ENCODE assay signal across 27 mouse cellular contexts in genomic region chr19:52600410-52600809, GRCm38 (mm10).
DNase-seq lines count a peak whose midpoint lies in the region; ATAC-seq and TF ChIP-seq lines count a peak whose summit lies in the region.
"Had no signal": no experiment of that assay in that cellular context is flagged by ENCODE, and none has a peak within 500 bp of the region (broad histone marks: within the 10 kb centered on the region; RNA-seq: fewer than 3 reads in every experiment).

No protein-coding gene starts in this region.

- TF ChIP-seq CTCF in midbrain, postnatal 0 days (IDR thresholded peaks at IDR 0.05) = no peak
- TF ChIP-seq CTCF in kidney, adult 2 months (conservative IDR thresholded peaks at IDR 0.05; ENCODE audit: insufficient read depth, insufficient read length, low read depth, low read length) = no peak

- no peak overlapping the region for H3K4me3 ChIP-seq in midbrain, embryonic 11.5 days (ENCODE audit: low read depth, low read length)
- no peak overlapping the region for H3K4me3 ChIP-seq in midbrain, postnatal 0 days (ENCODE audit: low read depth, low read length)
- H3K4me3 ChIP-seq in midbrain, embryonic 13.5 days (replicated peaks) = no peak overlapping the region
- no peak overlapping the region for H3K4me3 ChIP-seq in midbrain, embryonic 16.5 days (ENCODE audit: low read depth, low read length)
- no peak overlapping the region for H3K4me3 ChIP-seq in kidney, adult 2 months (ENCODE audit: insufficient read depth, low read depth, low read length)
- H3K4me3 ChIP-seq: embryonic facial prominence, embryonic 12.5 days; embryonic facial prominence, embryonic 15.5 days; forebrain, embryonic 12.5 days; forebrain, embryonic 15.5 days; heart, embryonic 12.5 days; heart, embryonic 15.5 days; hindbrain, embryonic 10.5 days had no signal

- TF ChIP-seq POLR2A in kidney, adult 2 months (IDR thresholded peaks at IDR 0.05; ENCODE audit: low read depth, low read length) = no peak

- DNase-seq in midbrain, embryonic 11.5 days (ENCODE audit: low spot score, missing footprints) = peak; percentile 84
- no peak for DNase-seq in midbrain, postnatal 0 days (ENCODE audit: low spot score)
- DNase-seq in retina, postnatal 1 day = peak; percentile 19
- no peak for DNase-seq in retina, embryonic 14.5 days (ENCODE audit: low spot score)
- DNase-seq in kidney, adult 2 months = no peak
- no peak for DNase-seq in adrenal gland, adult 18-20 months (ENCODE audit: low spot score in 2 of 2)
- DNase-seq: adrenal gland, adult 8-10 months; adrenal gland, postnatal 25 days; cerebellum, adult 11 months; cerebellum, adult 2 months; cerebellum, adult 9-11 months; cerebellum, postnatal 25 days; gastrocnemius, postnatal 25 days; heart, adult 18-20 months; heart, postnatal 10 days; heart, postnatal 36 days had no signal

- H3K27ac ChIP-seq in midbrain, embryonic 11.5 days (ENCODE audit: low read depth, low read length) = no peak overlapping the region
- no peak overlapping the region for H3K27ac ChIP-seq in midbrain, postnatal 0 days (ENCODE audit: low read depth, low read length)
- H3K27ac ChIP-seq in midbrain, embryonic 13.5 days = peak overlapping the region; percentile 39; the same call in 1 of the 2 replicates
- H3K27ac ChIP-seq in midbrain, embryonic 16.5 days (ENCODE audit: low read length) = peak overlapping the region; percentile 1; the same call in 1 of the 2 replicates
- no peak overlapping the region for H3K27ac ChIP-seq in kidney, adult 2 months (ENCODE audit: insufficient read depth, low read depth, low read length)
- H3K27ac ChIP-seq: embryonic facial prominence, embryonic 12.5 days; embryonic facial prominence, embryonic 15.5 days; forebrain, embryonic 12.5 days; forebrain, embryonic 15.5 days; heart, embryonic 15.5 days; hindbrain, embryonic 10.5 days had no signal

- H3K9me3 ChIP-seq in midbrain, embryonic 11.5 days (ENCODE audit: control insufficient read depth, low read length) = no peaks in the 10 kb centered on the region
- H3K9me3 ChIP-seq in midbrain, postnatal 0 days (ENCODE audit: low read length) = no peaks in the 10 kb centered on the region
- no peaks in the 10 kb centered on the region for H3K9me3 ChIP-seq in midbrain, embryonic 13.5 days
- no peaks in the 10 kb centered on the region for H3K9me3 ChIP-seq in midbrain, embryonic 16.5 days (replicated peaks; ENCODE audit: control insufficient read depth, low read length, poor library complexity, severe bottlenecking)
- H3K9me3 ChIP-seq: embryonic facial prominence, embryonic 12.5 days; embryonic facial prominence, embryonic 15.5 days; forebrain, embryonic 12.5 days; forebrain, embryonic 15.5 days; heart, embryonic 12.5 days; heart, embryonic 15.5 days; hindbrain, embryonic 10.5 days had no signal

- H3K27me3 ChIP-seq in midbrain, embryonic 11.5 days (ENCODE audit: control insufficient read depth, insufficient read depth, low read length) = no peaks in the 10 kb centered on the region
- H3K27me3 ChIP-seq in midbrain, postnatal 0 days (ENCODE audit: insufficient read depth, low read length) = no peaks in the 10 kb centered on the region
- H3K27me3 ChIP-seq in midbrain, embryonic 13.5 days = no peaks in the 10 kb centered on the region
- no peaks in the 10 kb centered on the region for H3K27me3 ChIP-seq in midbrain, embryonic 16.5 days (ENCODE audit: control insufficient read depth, insufficient read depth, low read depth, low read length)
- H3K27me3 ChIP-seq in kidney, adult 2 months (replicated peaks; ENCODE audit: control insufficient read depth, insufficient read depth, low read length) = no peaks in the 10 kb centered on the region
- H3K27me3 ChIP-seq: embryonic facial prominence, embryonic 12.5 days; embryonic facial prominence, embryonic 15.5 days; forebrain, embryonic 12.5 days; forebrain, embryonic 15.5 days; heart, embryonic 12.5 days; heart, embryonic 15.5 days had no signal

- no peak overlapping the region for H3K9ac ChIP-seq in midbrain, embryonic 11.5 days (ENCODE audit: low read length)
- H3K9ac ChIP-seq in midbrain, postnatal 0 days (replicated peaks; ENCODE audit: low read length, poor library complexity, severe bottlenecking) = no peak overlapping the region
- no peak overlapping the region for H3K9ac ChIP-seq in midbrain, embryonic 13.5 days (replicated peaks)
- H3K9ac ChIP-seq in midbrain, embryonic 16.5 days (ENCODE audit: low read depth, low read length) = no peak overlapping the region
- H3K9ac ChIP-seq: embryonic facial prominence, embryonic 12.5 days; embryonic facial prominence, embryonic 15.5 days; forebrain, embryonic 12.5 days; forebrain, embryonic 15.5 days; heart, embryonic 12.5 days; heart, embryonic 15.5 days had no signal

- peak; percentile 69 for ATAC-seq in midbrain, embryonic 11.5 days (ENCODE audit: low FRiP score)
- no peak; the same call in 1 of the 2 replicates for ATAC-seq in midbrain, postnatal 0 days (ENCODE audit: low FRiP score)
- ATAC-seq in midbrain, embryonic 13.5 days = peak; percentile 86
- ATAC-seq in midbrain, embryonic 16.5 days = peak; percentile 45
- ATAC-seq: CD4-positive, CD25-positive, alpha-beta regulatory T cell, adult 4 months; forebrain, embryonic 15.5 days; hindbrain, embryonic 16.5 days had no signal

- 6% methylated on average over 3 of the region's 3 CpGs for WGBS in midbrain, embryonic 11.5 days
- WGBS in midbrain, postnatal 0 days = 4% methylated on average over 3 of the region's 3 CpGs
- 4% methylated on average over 3 of the region's 3 CpGs for WGBS in midbrain, embryonic 13.5 days
- WGBS in midbrain, embryonic 16.5 days = 7% methylated on average over 3 of the region's 3 CpGs
- WGBS in kidney, adult 2 months = 34% methylated on average over 3 of the region's 3 CpGs

- H3K36me3 ChIP-seq in midbrain, embryonic 11.5 days (ENCODE audit: control insufficient read depth, insufficient read depth, low read length) = no peaks in the 10 kb centered on the region
- no peaks in the 10 kb centered on the region for H3K36me3 ChIP-seq in midbrain, postnatal 0 days (ENCODE audit: insufficient read depth, low read length)
- no peaks in the 10 kb centered on the region for H3K36me3 ChIP-seq in midbrain, embryonic 13.5 days
- H3K36me3 ChIP-seq in midbrain, embryonic 16.5 days (ENCODE audit: control insufficient read depth, insufficient read depth, low read length) = no peaks in the 10 kb centered on the region
- no peaks in the 10 kb centered on the region for H3K36me3 ChIP-seq in kidney, adult 2 months (ENCODE audit: control insufficient read depth, insufficient read depth, low read length)
- H3K36me3 ChIP-seq: embryonic facial prominence, embryonic 12.5 days; embryonic facial prominence, embryonic 15.5 days; forebrain, embryonic 12.5 days; forebrain, embryonic 15.5 days; heart, embryonic 12.5 days; heart, embryonic 15.5 days; hindbrain, embryonic 10.5 days had no signal

- H3K4me2 ChIP-seq in midbrain, embryonic 11.5 days = no peak overlapping the region
- no peak overlapping the region for H3K4me2 ChIP-seq in midbrain, postnatal 0 days (ENCODE audit: low read depth, low read length, poor library complexity, severe bottlenecking)
- no peak overlapping the region for H3K4me2 ChIP-seq in midbrain, embryonic 13.5 days (replicated peaks)
- no peak overlapping the region for H3K4me2 ChIP-seq in midbrain, embryonic 16.5 days (ENCODE audit: low read length)
- H3K4me2 ChIP-seq: embryonic facial prominence, embryonic 12.5 days; embryonic facial prominence, embryonic 15.5 days; forebrain, embryonic 12.5 days; forebrain, embryonic 15.5 days; heart, embryonic 12.5 days; heart, embryonic 15.5 days had no signal

- H3K4me1 ChIP-seq in midbrain, embryonic 11.5 days (ENCODE audit: control insufficient read depth, insufficient read depth, low read length) = no peaks in the 10 kb centered on the region
- H3K4me1 ChIP-seq in midbrain, postnatal 0 days (ENCODE audit: insufficient read depth, low read length) = no peaks in the 10 kb centered on the region
- H3K4me1 ChIP-seq in midbrain, embryonic 13.5 days (replicated peaks) = peaks cover 12% of the 10 kb centered on the region; the same call in 1 of the 2 replicates
- 0 out of 2 replicates have a peak, but pooled peaks cover 5% of the 10 kb centered on the region for H3K4me1 ChIP-seq in midbrain, embryonic 16.5 days (ENCODE audit: control insufficient read depth, insufficient read depth, low read length)
- no peaks in the 10 kb centered on the region for H3K4me1 ChIP-seq in kidney, adult 2 months (ENCODE audit: control insufficient read depth, insufficient read depth, low read length)
- H3K4me1 ChIP-seq: embryonic facial prominence, embryonic 12.5 days; embryonic facial prominence, embryonic 15.5 days; forebrain, embryonic 15.5 days; heart, embryonic 12.5 days; heart, embryonic 15.5 days; hindbrain, embryonic 10.5 days had no signal

Comparison
In these comparisons a context has a peak if more than half of its experiments do, and no peak if none do; other contexts are left out.
1. DNase-seq: peak in midbrain, embryonic 11.5 days (single experiment) and retina, postnatal 1 day (single experiment); none in midbrain, postnatal 0 days (single experiment), retina, embryonic 14.5 days (single experiment), kidney, adult 2 months (single experiment) and adrenal gland, adult 18-20 months (0 of 2).
2. H3K27ac ChIP-seq: peak in midbrain, embryonic 13.5 days (single experiment) and midbrain, embryonic 16.5 days (single experiment); none in midbrain, embryonic 11.5 days (single experiment), midbrain, postnatal 0 days (single experiment) and kidney, adult 2 months (single experiment).